Mouse (Mus musculus): ENCODE results near the gene Tnip1. TPM values are rescaled to one million over a fixed set of nuclear protein-coding genes. Genes with fewer than 3 reads are reported as not detected.
"Not testable (repeated sequence)": the region's sequence is repeated elsewhere in the genome, so short reads cannot be mapped to it uniquely, and the experiment has no call there.

The Tnip1 gene
- total RNA-seq, 2 experiments from 2014 or later: 36.4 to 40.0 TPM

GRCm38 (mm10) chr11:54973481-54974212 lies 10.9 kb upstream of the Tnip1 start:
- DNase-seq (ENCODE audit: low spot score in 2 of 2): peak in 1 of 2 experiments; percentile 12
- intact Hi-C loops (cut with DNase I): no loop called here

- no peak for DNase-seq (ENCODE audit: low spot score in 2 of 2)
- intact Hi-C loops (cut with DNase I): no loop called here
These were observed 10.1 kb upstream of the Tnip1 start for GRCm38 (mm10) chr11:54972789-54973188.

GRCm38 (mm10) chr11:54972049-54972723 lies 9.5 kb upstream of the Tnip1 start:
- intact Hi-C loops (cut with DNase I): no loop called here

GRCm38 (mm10) chr11:54971365-54972048 lies 8.8 kb upstream of the Tnip1 start:
- no peak for DNase-seq (ENCODE audit: low spot score in 2 of 2)
- intact Hi-C loops (cut with DNase I): no loop called here

More at GRCm38 (mm10) chr11:54972049-54972723, 9.5 kb upstream of the Tnip1 start:
- no peak for DNase-seq (ENCODE audit: low spot score in 2 of 2)

GRCm38 (mm10) chr11:54965234-54965633 lies 2.5 kb upstream of the Tnip1 start:
- intact Hi-C loops (cut with DNase I): no loop called here
- no peak for DNase-seq (ENCODE audit: low spot score in 2 of 2)

- intact Hi-C loops (cut with DNase I): no loop called here
- DNase-seq (ENCODE audit: low spot score in 2 of 2): no peak
These were observed 796 bp downstream of the Tnip1 start for GRCm38 (mm10) chr11:54961921-54962320.

GRCm38 (mm10) chr11:54961164-54961850 lies 1.4 kb downstream of the Tnip1 start:
- DNase-seq (ENCODE audit: low spot score in 2 of 2): no peak
- intact Hi-C loops (cut with DNase I): no loop called here

- DNase-seq (ENCODE audit: low spot score in 2 of 2): no peak
- intact Hi-C loops (cut with DNase I): no loop called here
These were observed 2.5 kb downstream of the Tnip1 start for GRCm38 (mm10) chr11:54960251-54960650.

- DNase-seq (ENCODE audit: low spot score in 2 of 2): no peak
These were observed 4.1 kb downstream of the Tnip1 start for GRCm38 (mm10) chr11:54958571-54959073.

GRCm38 (mm10) chr11:54957708-54958107 lies 5.0 kb downstream of the Tnip1 start:
- intact Hi-C loops (cut with DNase I); DNase-seq (ENCODE audit: low spot score in 2 of 2): not testable (repeated sequence)

More at GRCm38 (mm10) chr11:54958571-54959073, 4.1 kb downstream of the Tnip1 start:
- intact Hi-C loops (cut with DNase I): no loop called here

GRCm38 (mm10) chr11:54956912-54957311 lies 5.8 kb downstream of the Tnip1 start:
- no peak for DNase-seq (ENCODE audit: low spot score in 2 of 2)
- intact Hi-C loops (cut with DNase I): no loop called here

GRCm38 (mm10) chr11:54955735-54956480 lies 6.8 kb downstream of the Tnip1 start:
- intact Hi-C loops (cut with DNase I): no loop called here
- DNase-seq (ENCODE audit: low spot score in 2 of 2): peak; percentile 98 to 99

- DNase-seq (ENCODE audit: low spot score in 2 of 2); intact Hi-C loops (cut with DNase I): not testable (repeated sequence)
These were observed 7.3 kb downstream of the Tnip1 start for GRCm38 (mm10) chr11:54955400-54955734.

GRCm38 (mm10) chr11:54954716-54955115 lies 8.0 kb downstream of the Tnip1 start:
- no peak for DNase-seq (ENCODE audit: low spot score in 2 of 2)
- intact Hi-C loops (cut with DNase I): no loop called here

- peak; percentile 17 to 74 for DNase-seq (ENCODE audit: low spot score in 2 of 2)
- intact Hi-C loops (cut with DNase I): no loop called here
These were observed 8.7 kb downstream of the Tnip1 start for GRCm38 (mm10) chr11:54953993-54954446.

- intact Hi-C loops (cut with DNase I): no loop called here
- no peak for DNase-seq (ENCODE audit: low spot score in 2 of 2)
These were observed 10.1 kb downstream of the Tnip1 start for GRCm38 (mm10) chr11:54952651-54953050.

- DNase-seq (ENCODE audit: low spot score in 2 of 2): no peak
- intact Hi-C loops (cut with DNase I): no loop called here
These were observed 12.0 kb downstream of the Tnip1 start for GRCm38 (mm10) chr11:54950684-54951083.

- no peak for DNase-seq (ENCODE audit: low spot score in 2 of 2)
- intact Hi-C loops (cut with DNase I): no loop called here
These were observed 13.0 kb downstream of the Tnip1 start for GRCm38 (mm10) chr11:54949717-54950116.

GRCm38 (mm10) chr11:54944702-54945101 lies 18.0 kb downstream of the Tnip1 start:
- no peak for DNase-seq (ENCODE audit: low spot score in 2 of 2)
- intact Hi-C loops (cut with DNase I): no loop called here

All from left cerebral cortex, postnatal 25 days (tissue).